Mouse (Mus musculus) embryonic fibroblast, embryonic 13.5 days (primary cell): ENCODE measurements at regions not wholly inside any gene's neighbourhood (a gene's known extent, or its start where the extent isn't known, plus 50 kb on each side); places are given as distances from the start of the nearest gene placed in this dataset.

Experiments used
- H3K27ac ChIP-seq: 2 replicates; pipeline ENCODE4 v1.5.1; 2012; ENCODE audit warnings: low read length, control low read depth, inconsistent platforms; ENCODE audit not compliant: insufficient read depth
- H3K4me1 ChIP-seq: 2 replicates; pipeline ENCODE4 v1.6.1; 2011; ENCODE audit warnings: low read length; ENCODE audit not compliant: control insufficient read depth, insufficient read depth
- H3K4me3 ChIP-seq: 2 replicates; pipeline ENCODE4 v1.5.1; 2011; ENCODE audit warnings: mild to moderate bottlenecking, control low read depth, low read length; ENCODE audit not compliant: insufficient read depth
- CTCF ChIP-seq: IDR thresholded peaks from 2 replicates; pipeline ENCODE4 v1.5.1; 2011; ENCODE audit warnings: mild to moderate bottlenecking, control low read depth, low read length, moderate library complexity, borderline replicate concordance; ENCODE audit not compliant: insufficient read depth
- POLR2A ChIP-seq: IDR thresholded peaks from 2 replicates; pipeline ENCODE4 v1.6.1; 2011; ENCODE audit warnings: low read depth, mild to moderate bottlenecking, control low read depth, low read length, moderate library complexity

- TF ChIP-seq CTCF = no peak
- no peak for TF ChIP-seq POLR2A
- H3K4me3 ChIP-seq = no peak overlapping the region
- H3K27ac ChIP-seq = no peak overlapping the region
- H3K4me1 ChIP-seq = no peaks in the 10 kb centered on the region
Observed at GRCm38 (mm10) chr16:5829071-5829470, 56.1 kb upstream of the Rbfox1 start.

- TF ChIP-seq POLR2A = no peak
- no peak for TF ChIP-seq CTCF
- Histone ChIP-seq H3K4me1 (no peaks in the 10 kb centered on the region), H3K27ac (no peak overlapping the region), H3K4me3 (no peak overlapping the region)
Observed at GRCm38 (mm10) chr16:5823316-5823715, 61.8 kb upstream of the Rbfox1 start.

- Histone ChIP-seq H3K4me3 (no peak overlapping the region), H3K4me1 (no peaks in the 10 kb centered on the region), H3K27ac (no peak overlapping the region)
- TF ChIP-seq CTCF (no peak), POLR2A (no peak)
Observed at GRCm38 (mm10) chr16:5817166-5817565, 68.0 kb upstream of the Rbfox1 start.

- H3K4me1 ChIP-seq = no peaks in the 10 kb centered on the region
- H3K4me3 ChIP-seq = no peak overlapping the region
- TF ChIP-seq CTCF (no peak), POLR2A (no peak)
- no peak overlapping the region for H3K27ac ChIP-seq
Observed at GRCm38 (mm10) chr16:5812245-5812820, 72.8 kb upstream of the Rbfox1 start.

GRCm38 (mm10) chr16:5811654-5811992 is 73.5 kb upstream of the Rbfox1 start:
- Histone ChIP-seq H3K4me1 (no peaks in the 10 kb centered on the region), H3K4me3 (no peak overlapping the region), H3K27ac (no peak overlapping the region)
- TF ChIP-seq CTCF (no peak), POLR2A (no peak)

- no peak overlapping the region for H3K27ac ChIP-seq
Observed at GRCm38 (mm10) chr16:5810986-5811653, 74.0 kb upstream of the Rbfox1 start.

DNA sequence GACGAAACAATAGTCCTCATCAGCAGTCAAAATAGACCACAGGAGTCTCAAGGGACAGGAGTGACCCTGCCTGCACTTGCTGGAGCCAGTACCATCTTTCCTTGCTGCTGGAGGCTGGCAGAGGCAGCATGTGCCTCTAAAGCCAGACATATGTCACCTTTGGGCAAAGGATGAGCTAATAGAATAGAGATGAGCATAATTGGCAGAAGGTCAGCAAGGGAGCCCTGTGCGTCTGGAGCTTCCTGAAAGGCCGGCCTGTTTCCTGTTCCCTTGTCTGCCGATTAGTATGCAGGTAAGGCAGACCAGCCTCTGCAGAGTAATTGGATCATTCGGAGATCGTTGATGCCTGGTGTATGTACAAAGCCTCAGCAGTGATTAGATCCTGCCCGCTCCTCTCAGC is 87.0 kb upstream of the Rbfox1 start:
- H3K4me3 ChIP-seq = no peak overlapping the region
- H3K4me1 ChIP-seq = no peaks in the 10 kb centered on the region
- TF ChIP-seq POLR2A (no peak), CTCF (no peak)
- H3K27ac ChIP-seq = no peak overlapping the region

More at GRCm38 (mm10) chr16:5810986-5811653, 74.0 kb upstream of the Rbfox1 start:
- H3K4me1 ChIP-seq = no peaks in the 10 kb centered on the region
- TF ChIP-seq CTCF (no peak), POLR2A (no peak)
- H3K4me3 ChIP-seq = no peak overlapping the region

- TF ChIP-seq POLR2A = no peak
- no peak for TF ChIP-seq CTCF
- no peak overlapping the region for H3K4me3 ChIP-seq
Observed at GRCm38 (mm10) chr16:5792216-5792615, 92.9 kb upstream of the Rbfox1 start.

DNA sequence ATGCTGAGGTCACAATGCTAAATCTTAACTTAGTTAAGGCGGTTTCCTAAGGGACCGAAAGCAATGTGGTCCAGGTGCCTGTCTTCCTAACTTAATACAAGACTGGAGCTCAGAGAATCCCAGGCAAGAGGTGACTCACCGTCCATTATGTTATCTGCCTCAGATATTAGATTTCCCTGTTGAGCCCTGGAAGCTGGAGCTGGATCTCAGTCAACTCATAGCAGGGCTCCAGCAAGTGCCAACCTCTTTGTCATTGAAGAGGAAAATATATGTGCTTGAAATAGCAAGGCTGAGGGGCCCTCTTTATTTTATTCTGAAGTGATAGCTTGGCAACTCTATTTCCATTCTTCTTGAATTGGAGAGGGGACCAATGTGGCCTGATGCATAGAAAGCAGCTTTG is 95.0 kb upstream of the Rbfox1 start:
- H3K4me3 ChIP-seq = no peak overlapping the region
- no peak overlapping the region; the same call in 1 of the 2 replicates for H3K27ac ChIP-seq
- TF ChIP-seq POLR2A = no peak
- no peak for TF ChIP-seq CTCF
- no peaks in the 10 kb centered on the region for H3K4me1 ChIP-seq

More at GRCm38 (mm10) chr16:5792216-5792615, 92.9 kb upstream of the Rbfox1 start:
- Histone ChIP-seq H3K4me1 (no peaks in the 10 kb centered on the region), H3K27ac (no peak overlapping the region)

DNA sequence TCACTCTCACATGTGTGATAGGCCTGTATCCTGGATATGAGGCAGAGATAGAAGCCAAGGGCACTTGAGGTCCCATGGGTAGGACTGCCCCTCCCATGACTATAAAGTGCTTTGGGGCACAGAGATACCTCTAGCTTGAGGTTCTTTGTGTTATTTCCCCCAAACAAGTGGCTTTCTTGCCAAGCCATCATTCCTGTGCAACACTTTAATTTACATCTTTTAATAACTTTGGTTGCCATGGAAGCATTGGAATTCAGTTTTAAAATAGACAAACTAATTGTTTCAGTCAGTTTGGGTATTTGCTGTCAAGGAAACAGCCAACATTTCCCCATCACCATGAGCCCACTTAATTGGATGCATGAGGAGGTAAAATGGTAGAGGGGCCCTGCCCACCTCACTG is 97.9 kb upstream of the Rbfox1 start:
- TF ChIP-seq POLR2A = no peak
- TF ChIP-seq CTCF = no peak
- H3K27ac ChIP-seq = no peak overlapping the region
- H3K4me1 ChIP-seq = no peaks in the 10 kb centered on the region
- no peak overlapping the region for H3K4me3 ChIP-seq
